Mouse (Mus musculus): ENCODE measurements around the gene Arih1.

Gene Arih1

GRCm38 (mm10) chr9:59339107-59339506, 147.3 kb downstream of the Arih1 start:
- in situ Hi-C loops (cut with MboI; ENCODE audit: unreplicated experiment in 2 of 2), result loop anchor here in 1 of 2 experiments (5.0 kb wide), 1 partner anchor 338 kb away; no protein-coding TSS in a partner anchor

DNA sequence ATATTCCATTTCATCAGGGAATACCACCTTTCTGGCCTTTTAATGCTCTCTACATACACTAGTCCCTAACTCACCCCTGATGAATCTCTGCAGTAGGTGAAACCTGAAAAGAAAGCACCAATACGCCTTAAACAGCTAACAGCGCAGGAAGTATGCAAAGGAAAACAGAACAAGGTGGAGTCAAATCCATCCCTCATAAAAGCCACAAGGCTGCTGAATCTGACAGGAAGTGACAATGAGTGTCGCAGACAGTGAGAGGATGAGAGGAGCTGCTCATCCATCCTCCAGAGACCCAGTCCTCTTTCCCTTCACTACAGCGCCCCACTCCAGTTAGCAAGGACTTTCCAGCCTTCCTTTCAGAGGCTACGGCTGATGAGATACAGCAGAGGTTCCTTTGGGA, 148.0 kb downstream of the Arih1 start:
- in situ Hi-C loops (cut with MboI; ENCODE audit: unreplicated experiment in 2 of 2), result loop anchor here in 1 of 2 experiments (5.0 kb wide), 1 partner anchor 339 kb away; no protein-coding TSS in a partner anchor

All from v-Abl transformed pro-B cells (cell line).